Mouse (Mus musculus): ENCODE measurements around the gene 4632433K11Rik.

DNA sequence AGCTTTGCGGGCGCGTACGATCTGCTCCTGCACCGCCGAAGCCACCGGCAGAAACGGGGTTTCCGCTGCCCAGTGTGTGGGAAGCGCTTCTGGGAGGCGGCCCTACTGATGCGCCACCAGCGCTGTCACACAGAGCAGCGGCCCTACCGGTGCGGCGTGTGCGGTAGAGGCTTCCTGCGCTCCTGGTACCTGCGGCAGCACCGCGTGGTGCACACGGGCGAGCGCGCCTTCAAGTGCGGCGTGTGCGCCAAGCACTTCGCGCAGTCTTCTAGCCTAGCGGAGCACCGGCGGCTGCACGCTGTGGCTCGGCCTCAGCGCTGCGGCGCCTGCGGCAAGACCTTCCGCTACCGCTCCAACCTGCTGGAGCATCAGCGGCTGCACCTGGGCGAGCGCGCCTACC lies 2.4 kb upstream of the 4632433K11Rik start:
- TF ChIP-seq CTCF (IDR thresholded peaks at IDR 0.05; ENCODE audit: borderline replicate concordance, control insufficient read depth, extremely low read depth, insufficient read depth, low read length, poor library complexity), result no peak
- TF ChIP-seq POLR2A (IDR thresholded peaks at IDR 0.05; ENCODE audit: control insufficient read depth, extremely low read depth, insufficient read depth, low read length, poor library complexity), result no peak

Measured in thymus, adult 2 months (tissue).